ENCODE assay signal across 16 mouse cellular contexts in the genomic region with DNA sequence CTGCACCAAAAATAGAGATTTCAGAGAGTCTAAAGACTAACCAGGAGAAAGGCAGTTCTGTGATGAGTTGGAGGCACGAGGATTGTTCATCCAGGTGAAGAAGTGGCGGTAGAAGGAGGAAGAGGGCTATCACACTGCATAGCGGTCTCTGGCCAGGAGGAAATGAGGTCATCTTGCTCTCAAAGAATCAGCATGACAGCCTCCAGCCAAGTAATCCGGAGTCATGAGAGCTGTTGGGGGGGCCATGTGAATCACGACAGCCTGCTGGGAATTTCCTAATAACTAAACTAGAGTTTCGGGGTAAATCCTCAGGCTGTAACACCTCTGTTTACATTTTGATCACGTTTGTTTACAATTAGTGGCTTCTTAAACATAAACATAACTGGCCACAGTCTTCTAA. TPM values are rescaled to one million over a fixed set of nuclear protein-coding genes. Genes with fewer than 3 reads are reported as not detected.
DNase-seq lines count a peak whose midpoint lies in the region; ATAC-seq and TF ChIP-seq lines count a peak whose summit lies in the region.
"Had no signal": no experiment of that assay in that cellular context is flagged by ENCODE, and none has a peak within 500 bp of the region (broad histone marks: within the 10 kb centered on the region; RNA-seq: fewer than 3 reads in every experiment).

No protein-coding gene starts in this region.

- H3K36me3 ChIP-seq in heart, embryonic 11.5 days (ENCODE audit: control insufficient read depth, insufficient read depth, low read length) = no peaks in the 10 kb centered on the region
- no peaks in the 10 kb centered on the region for H3K36me3 ChIP-seq in lung, embryonic 14.5 days (ENCODE audit: insufficient read depth)
- H3K36me3 ChIP-seq in splenic B cell, adult 2 months (ENCODE audit: control insufficient read depth, insufficient read depth, low read length, poor library complexity, severe bottlenecking) = no peaks in the 10 kb centered on the region
- H3K36me3 ChIP-seq: limb, embryonic 13.5 days had no signal

- no peak overlapping the region for H3K9ac ChIP-seq in heart, embryonic 11.5 days (ENCODE audit: low read depth, low read length)
- no peak overlapping the region for H3K9ac ChIP-seq in lung, embryonic 14.5 days
- H3K9ac ChIP-seq: forebrain, embryonic 13.5 days; limb, embryonic 13.5 days; liver, postnatal 0 days had no signal

- no peak overlapping the region for H3K4me3 ChIP-seq in heart, embryonic 11.5 days (ENCODE audit: low read depth, low read length)
- H3K4me3 ChIP-seq in lung, embryonic 14.5 days (ENCODE audit: low read depth, low read length) = no peak overlapping the region
- H3K4me3 ChIP-seq: forebrain, embryonic 13.5 days; layer of hippocampus, adult 2 months; limb, embryonic 13.5 days had no signal

- no peak for TF ChIP-seq CTCF in lung, embryonic 14.5 days (IDR thresholded peaks at IDR 0.05; ENCODE audit: low read depth)

- peak; percentile 34 to 63 for DNase-seq in heart, adult 18-20 months
- peak; percentile 40 for DNase-seq in lung, embryonic 14.5 days
- no peak for DNase-seq in lung, postnatal 4 days
- peak; percentile 35 for DNase-seq in lung, postnatal 10 days
- peak; percentile 56 for DNase-seq in splenic B cell, adult 2 months (ENCODE audit: low read depth, low spot score)
- DNase-seq in spleen, adult 12 weeks (ENCODE audit: low spot score) = no peak
- no peak for DNase-seq in spleen, adult 18-20 months
- DNase-seq: adrenal gland, postnatal 14 days; cerebellum, postnatal 14 days; liver, postnatal 0 days had no signal

- ATAC-seq in heart, embryonic 11.5 days (replicated peaks; ENCODE audit: insufficient number of reproducible peaks, low FRiP score, low TSS enrichment) = no peak
- ATAC-seq in lung, embryonic 14.5 days (ENCODE audit: insufficient read depth) = no peak
- ATAC-seq: forebrain, embryonic 13.5 days; liver, postnatal 0 days had no signal

- H3K4me1 ChIP-seq in heart, embryonic 11.5 days (ENCODE audit: control insufficient read depth, insufficient read depth, low read length) = peaks cover 6% of the 10 kb centered on the region; the same call in 1 of the 2 replicates
- H3K4me1 ChIP-seq in lung, embryonic 14.5 days (ENCODE audit: insufficient read depth) = 0 out of 2 replicates have a peak, but pooled peaks cover 4% of the 10 kb centered on the region

- peaks cover 3% of the 10 kb centered on the region; the same call in 1 of the 2 replicates for H3K27me3 ChIP-seq in heart, embryonic 11.5 days (ENCODE audit: control insufficient read depth, insufficient read depth, low read length)
- no peaks in the 10 kb centered on the region for H3K27me3 ChIP-seq in lung, embryonic 14.5 days (ENCODE audit: insufficient read depth, low read length)
- no peaks in the 10 kb centered on the region for H3K27me3 ChIP-seq in splenic B cell, adult 2 months (ENCODE audit: control insufficient read depth, insufficient read depth, low read length, poor library complexity, severe bottlenecking)
- H3K27me3 ChIP-seq: limb, embryonic 13.5 days had no signal

- 41% methylated on average over 7 of the region's 7 CpGs for WGBS in heart, embryonic 11.5 days (ENCODE audit: insufficient replicate concordance)
- 33% methylated on average over 7 of the region's 7 CpGs for WGBS in lung, embryonic 14.5 days

- H3K9me3 ChIP-seq in heart, embryonic 11.5 days (replicated peaks; ENCODE audit: control insufficient read depth, low read length) = no peaks in the 10 kb centered on the region
- H3K9me3 ChIP-seq in lung, embryonic 14.5 days (ENCODE audit: low read depth, low read length) = no peaks in the 10 kb centered on the region
- H3K9me3 ChIP-seq: forebrain, embryonic 13.5 days; limb, embryonic 13.5 days had no signal

- H3K27ac ChIP-seq in heart, embryonic 11.5 days (ENCODE audit: low read depth, low read length) = no peak overlapping the region
- H3K27ac ChIP-seq in lung, embryonic 14.5 days (ENCODE audit: low read depth) = no peak overlapping the region
- H3K27ac ChIP-seq: forebrain, embryonic 13.5 days; layer of hippocampus, adult 2 months; limb, embryonic 13.5 days had no signal

- H3K4me2 ChIP-seq in heart, embryonic 11.5 days = no peak overlapping the region
- no peak overlapping the region for H3K4me2 ChIP-seq in lung, embryonic 14.5 days
- H3K4me2 ChIP-seq: forebrain, embryonic 13.5 days; limb, embryonic 13.5 days; midbrain, embryonic 11.5 days had no signal

RNA-seq across cellular contexts. Expression of gene Plau, which starts 2.3 kb away (rescaled TPM):
- 1 to 10 TPM; 3.8 to 4.0 TPM for total RNA-seq in heart, adult 18-20 months (2021)
- 0.37 and 0.66 TPM in 2 replicates for polyA plus RNA-seq in heart, embryonic 11.5 days (2014; fragmentation: Nextera tagmentation; extraction: Ambion mirVana)
- 0.99 TPM in 2 replicates for polyA plus RNA-seq in lung, embryonic 14.5 days (2014; fragmentation: Nextera tagmentation; extraction: Ambion mirVana)
- total RNA-seq: MEL had no signal

RNA-seq across cellular contexts. Expression of gene Camk2g, which starts 40.2 kb away (rescaled TPM):
- 10 to 100 TPM; 43.8 to 47.7 TPM for total RNA-seq in heart, adult 18-20 months (2021)
- 61.8 and 65.6 TPM in 2 replicates for polyA plus RNA-seq in heart, embryonic 11.5 days (2014; fragmentation: Nextera tagmentation; extraction: Ambion mirVana)
- polyA plus RNA-seq in lung, embryonic 14.5 days (2014; fragmentation: Nextera tagmentation; extraction: Ambion mirVana) = 46.3 and 46.6 TPM in 2 replicates

Comparison
In these comparisons a context has a peak if more than half of its experiments do, and no peak if none do; other contexts are left out.
1. DNase-seq: peak in heart, adult 18-20 months (2 of 2), lung, embryonic 14.5 days (single experiment), lung, postnatal 10 days (single experiment) and splenic B cell, adult 2 months (single experiment); none in lung, postnatal 4 days (0 of 2), spleen, adult 12 weeks (single experiment) and spleen, adult 18-20 months (0 of 2).